Mouse (Mus musculus) urinary bladder, postnatal 25 days (tissue): ENCODE measurements around the gene Gnb5.

Source experiments
- DNase-seq: peaks from one replicate; pipeline ENCODE4 v3.0.0; 2022; ENCODE audit warnings: low spot score

Gnb5 gene

GRCm38 (mm10) chr9:75307015-75307414 is 927 bp downstream of the Gnb5 start:
- no peak for DNase-seq

- DNase-seq, result no peak
Observed at GRCm38 (mm10) chr9:75308621-75309020, 2.5 kb downstream of the Gnb5 start.

DNA sequence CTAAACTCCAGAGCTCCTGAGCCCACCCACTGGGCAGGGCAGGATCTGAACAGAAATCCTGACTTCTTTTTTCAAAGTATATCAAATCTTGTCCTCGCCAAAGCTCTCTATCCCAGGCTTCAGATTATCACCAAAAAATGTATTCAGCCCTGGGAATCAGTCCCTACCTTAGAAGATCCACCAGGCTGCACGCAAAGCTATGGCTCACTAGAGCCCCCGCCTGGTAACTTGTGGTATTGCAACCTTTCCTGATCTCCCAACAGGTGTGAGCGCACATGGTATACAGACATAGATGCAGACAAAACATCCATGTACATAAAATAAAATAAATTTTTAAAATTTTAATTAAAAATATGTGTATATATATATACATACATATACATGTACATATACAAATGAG is 5.9 kb downstream of the Gnb5 start:
- DNase-seq, result peak; percentile 77

DNA sequence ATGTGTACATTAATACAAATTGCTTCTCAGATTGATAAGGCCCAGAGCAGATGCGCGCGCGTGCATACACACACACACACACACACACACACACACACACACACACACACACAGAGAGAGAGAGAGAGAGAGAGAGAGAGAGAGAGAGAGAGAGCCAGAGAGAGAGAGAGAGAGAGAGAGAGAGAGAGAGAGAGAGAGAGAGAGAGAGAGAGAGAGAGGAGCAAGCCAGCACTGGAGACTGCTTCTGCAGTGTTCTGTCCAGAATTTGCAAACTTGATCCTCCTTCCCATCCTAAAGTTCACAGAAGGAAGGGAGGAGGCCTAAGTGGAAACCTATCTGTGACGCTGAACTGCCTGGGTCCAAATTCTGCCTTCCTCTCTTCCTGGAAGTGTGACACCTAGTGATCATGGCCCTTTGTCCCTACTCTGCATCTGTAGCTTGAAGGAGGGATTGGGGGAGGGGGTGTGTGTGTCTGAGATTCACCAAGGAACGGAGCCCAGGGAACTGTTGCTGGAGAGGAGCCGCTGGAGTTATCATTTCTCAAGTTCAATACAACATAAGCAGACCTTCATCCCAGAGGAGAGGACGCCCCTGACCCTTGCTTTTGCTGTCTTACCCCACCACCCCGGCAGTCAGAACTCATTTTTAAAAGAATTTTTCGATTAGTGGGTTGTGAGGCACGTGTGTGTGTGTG is 7.2 kb downstream of the Gnb5 start:
- DNase-seq, result no peak

- DNase-seq, result peak; percentile 72
Observed at GRCm38 (mm10) chr9:75313832-75314516, 7.9 kb downstream of the Gnb5 start.

GRCm38 (mm10) chr9:75314517-75315105 is 8.5 kb downstream of the Gnb5 start:
- peak; percentile 12 for DNase-seq

- DNase-seq, result no peak
Observed at GRCm38 (mm10) chr9:75315238-75315637, 9.2 kb downstream of the Gnb5 start.

DNA sequence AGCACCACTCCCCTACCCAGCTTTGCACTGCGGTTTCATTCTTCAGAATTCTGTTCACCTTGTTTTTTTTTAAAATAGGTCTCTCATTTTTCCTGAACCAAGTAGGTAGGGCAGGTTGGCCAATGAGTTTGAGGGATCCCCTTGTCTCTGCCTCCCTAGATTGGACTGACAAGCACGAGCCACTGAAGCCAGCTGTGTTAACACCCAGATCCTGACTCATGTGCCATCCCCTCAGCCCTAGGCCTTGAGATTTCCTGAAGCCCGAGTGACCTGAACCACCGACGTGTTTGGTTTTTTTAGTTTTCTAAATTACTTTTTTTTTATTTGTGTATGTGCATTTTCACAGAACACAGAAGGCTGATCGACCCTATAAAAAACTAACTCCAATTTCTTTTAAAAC is 10.7 kb downstream of the Gnb5 start:
- no peak for DNase-seq

- no peak for DNase-seq
Observed at GRCm38 (mm10) chr9:75318196-75318595, 12.1 kb downstream of the Gnb5 start.

DNA sequence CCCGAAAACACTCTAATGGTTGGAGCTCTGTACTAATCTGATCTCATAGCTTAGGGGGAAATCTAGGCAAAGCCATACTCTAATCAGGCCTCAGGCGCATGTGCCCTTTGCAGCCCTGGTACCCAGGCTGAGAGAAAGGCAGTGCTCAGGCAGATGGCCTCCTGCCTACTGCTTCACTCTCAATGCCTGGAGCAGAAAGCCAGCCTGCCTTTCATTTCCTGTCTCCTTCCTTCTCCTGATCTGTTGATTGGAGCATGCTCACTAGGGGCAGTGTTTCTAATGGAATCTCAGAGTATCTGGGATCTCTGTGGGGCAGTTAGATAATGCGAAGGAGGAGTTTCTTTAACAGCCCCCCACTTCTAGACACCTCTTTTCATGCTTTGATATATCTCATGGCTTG is 13.3 kb downstream of the Gnb5 start:
- no peak for DNase-seq

- DNase-seq, result no peak
Observed at GRCm38 (mm10) chr9:75322099-75322885, 16.2 kb downstream of the Gnb5 start.

GRCm38 (mm10) chr9:75328047-75328446 is 22.0 kb downstream of the Gnb5 start:
- no peak for DNase-seq

DNA sequence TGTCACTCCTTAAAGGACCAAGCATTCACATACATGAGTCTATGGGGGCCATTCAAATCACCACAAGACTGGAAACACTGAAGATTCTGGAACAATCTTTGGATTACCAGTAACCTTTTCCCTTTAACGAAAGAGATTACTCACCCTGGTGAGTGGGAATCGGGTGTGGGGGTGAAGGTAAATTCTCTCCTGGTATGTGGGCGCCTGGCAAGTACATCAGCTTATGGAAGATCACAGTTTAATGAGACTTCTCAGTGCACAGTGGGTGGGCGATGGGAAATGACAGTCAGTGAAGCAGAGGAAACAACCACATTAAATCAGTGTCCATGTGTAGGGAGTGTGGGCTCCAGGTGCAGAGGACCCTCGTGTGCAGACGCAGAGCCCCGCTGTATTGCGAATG is 24.7 kb downstream of the Gnb5 start:
- no peak for DNase-seq

- no peak for DNase-seq
Observed at GRCm38 (mm10) chr9:75334440-75334839, 28.4 kb downstream of the Gnb5 start.

GRCm38 (mm10) chr9:75338016-75338415 is 31.9 kb downstream of the Gnb5 start:
- no peak for DNase-seq

- DNase-seq, result no peak
Observed at GRCm38 (mm10) chr9:75342433-75342832, 36.3 kb downstream of the Gnb5 start.

DNA sequence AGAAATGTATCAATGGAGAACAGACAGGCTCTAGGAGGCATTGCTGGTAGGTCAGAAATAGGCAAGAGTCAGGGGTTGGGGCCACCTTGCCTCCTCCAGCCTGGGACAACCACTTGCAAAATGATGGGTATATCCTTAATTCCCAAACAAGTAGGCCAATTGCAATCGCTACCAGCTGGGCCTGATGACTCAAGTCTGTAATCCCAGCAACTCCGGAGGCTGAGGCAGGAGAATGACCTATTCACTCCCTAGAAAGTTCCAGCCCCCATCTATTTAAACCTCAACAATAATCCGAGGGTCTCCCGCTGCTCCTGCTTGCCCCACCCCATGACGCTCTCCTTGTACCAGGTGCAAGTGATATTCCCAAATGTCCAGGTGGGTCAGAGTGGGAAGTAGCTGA is 41.4 kb downstream of the Gnb5 start, which contains the start of gene Bcl2l10:
Bcl2l10 (plus strand) TSS at position 301 of the 400 bp plus-strand sequence.
- DNase-seq, result no peak

- no peak for DNase-seq
Observed at GRCm38 (mm10) chr9:75348066-75348465, 42.0 kb downstream of the Gnb5 start.

DNA sequence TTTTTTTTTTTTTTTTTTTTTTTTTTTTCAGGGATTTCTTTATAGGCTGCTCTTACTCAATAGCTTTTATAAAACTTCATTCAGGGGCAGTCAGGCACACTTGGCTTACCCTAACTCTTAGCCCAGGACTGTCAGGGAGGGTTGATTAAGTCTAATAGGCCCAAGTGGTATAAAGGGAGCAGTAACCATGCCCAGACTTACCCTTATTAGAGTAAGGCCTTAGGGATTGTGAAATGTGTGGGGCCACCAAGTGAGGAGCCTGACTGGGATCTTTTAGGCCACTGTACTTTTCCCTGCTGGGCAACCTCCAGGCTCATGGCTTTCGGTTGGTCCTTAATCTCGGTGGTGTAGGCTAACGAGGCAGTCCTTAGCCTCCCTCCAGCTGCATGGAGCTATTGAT is 42.6 kb downstream of the Gnb5 start:
- DNase-seq, result no peak

GRCm38 (mm10) chr9:75353094-75353493 is 47.0 kb downstream of the Gnb5 start:
- no peak for DNase-seq

- no peak for DNase-seq
Observed at GRCm38 (mm10) chr9:75355783-75356182, 49.7 kb downstream of the Gnb5 start.

DNA sequence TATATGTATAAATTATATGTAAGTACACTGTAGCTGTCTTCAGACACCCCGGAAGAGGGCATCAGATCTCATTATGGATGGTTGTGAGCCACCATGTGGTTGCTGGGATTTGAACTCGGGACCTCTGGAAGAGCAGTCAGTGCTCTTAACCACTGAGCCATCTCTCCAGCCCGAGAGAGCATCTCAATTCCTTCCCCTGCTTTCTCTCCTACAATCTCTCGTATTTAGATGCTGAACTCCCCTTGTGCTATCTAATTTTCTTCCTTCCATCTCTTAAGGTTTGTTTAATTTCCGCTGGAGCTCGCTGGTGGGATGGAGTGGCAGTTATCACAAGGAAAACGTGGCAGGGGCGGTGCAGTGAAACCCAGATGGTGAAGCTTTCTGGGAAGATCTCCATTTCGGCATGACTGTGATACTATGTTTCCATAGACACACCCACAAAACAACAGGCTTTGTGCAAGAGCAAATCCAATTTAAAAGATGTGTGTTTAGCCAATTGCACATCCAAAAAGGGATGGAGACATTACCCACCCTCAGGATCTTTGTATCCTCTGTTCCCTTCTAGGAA is 51.1 kb downstream of the Gnb5 start:
- DNase-seq, result no peak
